In genomic region chr7:30219293-30220007, GRCm38 (mm10) we compare ENCODE assay signal across 9 mouse cellular contexts. TPM values are rescaled to one million over a fixed set of nuclear protein-coding genes. Genes with fewer than 3 reads are reported as not detected.
DNase-seq lines count a peak whose midpoint lies in the region; ATAC-seq and TF ChIP-seq lines count a peak whose summit lies in the region.
"Had no signal": no experiment of that assay in that cellular context is flagged by ENCODE, and none has a peak within 500 bp of the region (broad histone marks: within the 10 kb centered on the region; RNA-seq: fewer than 3 reads in every experiment).

No protein-coding gene starts in this region.

- H3K4me3 ChIP-seq in erythroblast, embryonic 14.5 days (replicated peaks): peak overlapping the region; percentile 58
- peak overlapping the region; percentile 35 for H3K4me3 ChIP-seq in forebrain, embryonic 14.5 days (ENCODE audit: low read depth, low read length)
- peak overlapping the region; percentile 43 for H3K4me3 ChIP-seq in hindbrain, postnatal 0 days (ENCODE audit: low read length)
- H3K4me3 ChIP-seq in midbrain, embryonic 16.5 days (ENCODE audit: low read depth, low read length): peak overlapping the region; percentile 44

- no peak for TF ChIP-seq CTCF in hindbrain, postnatal 0 days (IDR thresholded peaks at IDR 0.05; ENCODE audit: low read depth)

- peak overlapping the region; percentile 58 for H3K9ac ChIP-seq in forebrain, embryonic 14.5 days (ENCODE audit: low read length)
- peak overlapping the region; percentile 50 for H3K9ac ChIP-seq in hindbrain, postnatal 0 days (replicated peaks; ENCODE audit: low read length)
- peak overlapping the region; percentile 66 for H3K9ac ChIP-seq in midbrain, embryonic 16.5 days (ENCODE audit: low read depth, low read length)

- peak overlapping the region; percentile 80 for H3K4me2 ChIP-seq in forebrain, embryonic 14.5 days (ENCODE audit: low read length)
- peak overlapping the region; percentile 98 for H3K4me2 ChIP-seq in hindbrain, postnatal 0 days (ENCODE audit: low read depth, low read length)
- H3K4me2 ChIP-seq in midbrain, embryonic 16.5 days (ENCODE audit: low read length): peak overlapping the region; percentile 95

- peaks cover 9% of the 10 kb centered on the region for H3K36me3 ChIP-seq in erythroblast, embryonic 14.5 days (ENCODE audit: control insufficient read depth)
- H3K36me3 ChIP-seq in forebrain, embryonic 14.5 days (ENCODE audit: control insufficient read depth, insufficient read depth, low read length): peaks cover 15% of the 10 kb centered on the region
- peaks cover 9% of the 10 kb centered on the region for H3K36me3 ChIP-seq in hindbrain, postnatal 0 days (ENCODE audit: insufficient read depth, low read length)
- peaks cover 10% of the 10 kb centered on the region for H3K36me3 ChIP-seq in midbrain, embryonic 16.5 days (ENCODE audit: control insufficient read depth, insufficient read depth, low read length)

- 5% methylated on average over 16 of the region's 16 CpGs for WGBS in forebrain, embryonic 14.5 days
- WGBS in hindbrain, postnatal 0 days: 4% methylated on average over 16 of the region's 16 CpGs
- WGBS in midbrain, embryonic 16.5 days: 5% methylated on average over 16 of the region's 16 CpGs

- ATAC-seq in erythroblast, adult 5-6 weeks (replicated peaks; ENCODE audit: low FRiP score, poor library complexity, severe bottlenecking): no peak
- peak; percentile 35; the same call in 1 of the 2 replicates for ATAC-seq in forebrain, embryonic 14.5 days
- peak; percentile 59 for ATAC-seq in hindbrain, postnatal 0 days
- ATAC-seq in midbrain, embryonic 16.5 days: peak; percentile 69
- ATAC-seq: Patski had no signal

- H3K27me3 ChIP-seq in erythroblast, embryonic 14.5 days (ENCODE audit: control insufficient read depth): no peaks in the 10 kb centered on the region
- H3K27me3 ChIP-seq in forebrain, embryonic 14.5 days (replicated peaks; ENCODE audit: control insufficient read depth, insufficient read depth, low read length): no peaks in the 10 kb centered on the region
- H3K27me3 ChIP-seq in hindbrain, postnatal 0 days (ENCODE audit: insufficient read depth, low read length): no peaks in the 10 kb centered on the region
- no peaks in the 10 kb centered on the region for H3K27me3 ChIP-seq in midbrain, embryonic 16.5 days (ENCODE audit: control insufficient read depth, insufficient read depth, low read depth, low read length)
- H3K27me3 ChIP-seq: Patski had no signal

- H3K4me1 ChIP-seq in erythroblast, embryonic 14.5 days (ENCODE audit: control insufficient read depth): peaks cover 36% of the 10 kb centered on the region
- H3K4me1 ChIP-seq in forebrain, embryonic 14.5 days (ENCODE audit: control insufficient read depth, insufficient read depth, low read length): peaks cover 7% of the 10 kb centered on the region; the same call in 1 of the 2 replicates
- H3K4me1 ChIP-seq in hindbrain, postnatal 0 days (ENCODE audit: insufficient read depth, low read length): no peaks in the 10 kb centered on the region
- peaks cover 19% of the 10 kb centered on the region for H3K4me1 ChIP-seq in midbrain, embryonic 16.5 days (ENCODE audit: control insufficient read depth, insufficient read depth, low read length)

- H3K9me3 ChIP-seq in erythroblast, embryonic 14.5 days (ENCODE audit: control insufficient read depth, low read length): peaks cover 3% of the 10 kb centered on the region; the same call in 1 of the 2 replicates
- no peaks in the 10 kb centered on the region for H3K9me3 ChIP-seq in forebrain, embryonic 14.5 days (replicated peaks; ENCODE audit: control insufficient read depth, low read length)
- H3K9me3 ChIP-seq in hindbrain, postnatal 0 days (ENCODE audit: low read length): no peaks in the 10 kb centered on the region
- no peaks in the 10 kb centered on the region for H3K9me3 ChIP-seq in midbrain, embryonic 16.5 days (replicated peaks; ENCODE audit: control insufficient read depth, low read length, poor library complexity, severe bottlenecking)

- DNase-seq in ZHBTc4 (ENCODE audit: low read depth, low spot score) (peak; percentile 91), liver (peak; percentile 61)
- peak; percentile 80 for DNase-seq in forebrain, embryonic 14.5 days (ENCODE audit: low spot score)
- peak; percentile 83 for DNase-seq in hindbrain, postnatal 0 days (ENCODE audit: low spot score)
- DNase-seq in thymus, postnatal 25 days: peak; percentile 57

- H3K27ac ChIP-seq in forebrain, embryonic 14.5 days (ENCODE audit: low read depth, low read length): peak overlapping the region; percentile 27; the same call in 1 of the 2 replicates
- peak overlapping the region; percentile 49; the same call in 1 of the 2 replicates for H3K27ac ChIP-seq in hindbrain, postnatal 0 days
- H3K27ac ChIP-seq in midbrain, embryonic 16.5 days (ENCODE audit: low read length): peak overlapping the region; percentile 80

RNA-seq across cellular contexts. Expression of gene Polr2i, which starts 12.3 kb away (rescaled TPM):
- polyA plus RNA-seq in erythroblast, embryonic 14.5 days (2012): 9.4 and 10.9 TPM in 2 replicates
- total RNA-seq in erythroblast, adult 5-6 weeks (2015; ENCODE audit: low replicate concordance): 9.8 and 22.1 TPM in 2 replicates
- 11.0 and 12.6 TPM in 2 replicates for total RNA-seq in erythroblast, adult 5-6 weeks (2017; ENCODE audit: low replicate concordance)
- polyA plus RNA-seq in forebrain, embryonic 14.5 days (2014; fragmentation: Nextera tagmentation; extraction: Ambion mirVana): 191 and 256 TPM in 2 replicates
- total RNA-seq in hindbrain, postnatal 0 days (2014; rRNA removed): 65.9 and 98.4 TPM in 2 replicates
- 177 and 189 TPM in 2 replicates for polyA plus RNA-seq in hindbrain, postnatal 0 days (2015; fragmentation: Nextera tagmentation; extraction: Ambion mirVana)
- polyA plus RNA-seq in midbrain, embryonic 16.5 days (2015; fragmentation: Nextera tagmentation; extraction: Ambion mirVana): 158 and 166 TPM in 2 replicates

RNA-seq across cellular contexts. Expression of gene Tbcb, which starts 12.6 kb away (rescaled TPM):
- 2.6 and 4.1 TPM in 2 replicates for polyA plus RNA-seq in erythroblast, embryonic 14.5 days (2012)
- 36.4 and 38.6 TPM in 2 replicates for total RNA-seq in erythroblast, adult 5-6 weeks (2015; ENCODE audit: low replicate concordance)
- 6.3 and 11.7 TPM in 2 replicates for total RNA-seq in erythroblast, adult 5-6 weeks (2017; ENCODE audit: low replicate concordance)
- polyA plus RNA-seq in forebrain, embryonic 14.5 days (2014; fragmentation: Nextera tagmentation; extraction: Ambion mirVana): 376 and 384 TPM in 2 replicates
- 123 and 129 TPM in 2 replicates for total RNA-seq in hindbrain, postnatal 0 days (2014; rRNA removed)
- polyA plus RNA-seq in hindbrain, postnatal 0 days (2015; fragmentation: Nextera tagmentation; extraction: Ambion mirVana): 466 and 473 TPM in 2 replicates
- polyA plus RNA-seq in midbrain, embryonic 16.5 days (2015; fragmentation: Nextera tagmentation; extraction: Ambion mirVana): 436 and 442 TPM in 2 replicates

RNA-seq across cellular contexts. Expression of gene Ovol3, which starts 16.1 kb away (rescaled TPM):
- not detected in 2 replicates for polyA plus RNA-seq in erythroblast, embryonic 14.5 days (2012)
- total RNA-seq in erythroblast, adult 5-6 weeks (2015; ENCODE audit: low replicate concordance): not detected in 2 replicates
- not detected in 2 replicates for total RNA-seq in erythroblast, adult 5-6 weeks (2017; ENCODE audit: low replicate concordance)
- not detected in 2 replicates for polyA plus RNA-seq in forebrain, embryonic 14.5 days (2014; fragmentation: Nextera tagmentation; extraction: Ambion mirVana)
- not detected in 2 replicates for total RNA-seq in hindbrain, postnatal 0 days (2014; rRNA removed)
- polyA plus RNA-seq in hindbrain, postnatal 0 days (2015; fragmentation: Nextera tagmentation; extraction: Ambion mirVana): not detected in 2 replicates
- not detected in 2 replicates for polyA plus RNA-seq in midbrain, embryonic 16.5 days (2015; fragmentation: Nextera tagmentation; extraction: Ambion mirVana)
- polyA plus RNA-seq: Patski had no signal

RNA-seq across cellular contexts. Expression of gene Capns1, which starts 20.8 kb away (rescaled TPM):
- polyA plus RNA-seq in erythroblast, embryonic 14.5 days (2012): 17.1 and 21.2 TPM in 2 replicates
- total RNA-seq in erythroblast, adult 5-6 weeks (2015; ENCODE audit: low replicate concordance): 121 and 178 TPM in 2 replicates
- total RNA-seq in erythroblast, adult 5-6 weeks (2017; ENCODE audit: low replicate concordance): 60.6 and 91.3 TPM in 2 replicates
- polyA plus RNA-seq in forebrain, embryonic 14.5 days (2014; fragmentation: Nextera tagmentation; extraction: Ambion mirVana): 50.8 and 56.9 TPM in 2 replicates
- 289 and 322 TPM in 2 replicates for total RNA-seq in hindbrain, postnatal 0 days (2014; rRNA removed)
- 83.8 and 84.6 TPM in 2 replicates for polyA plus RNA-seq in hindbrain, postnatal 0 days (2015; fragmentation: Nextera tagmentation; extraction: Ambion mirVana)
- polyA plus RNA-seq in midbrain, embryonic 16.5 days (2015; fragmentation: Nextera tagmentation; extraction: Ambion mirVana): 64.8 and 65.3 TPM in 2 replicates

RNA-seq across cellular contexts. Expression of gene Cox7a1, which starts 35.5 kb away (rescaled TPM):
- 0.12 TPM in 1 of 2 replicates, not detected in the other for polyA plus RNA-seq in erythroblast, embryonic 14.5 days (2012)
- not detected in 2 replicates for total RNA-seq in erythroblast, adult 5-6 weeks (2015; ENCODE audit: low replicate concordance)
- not detected in 2 replicates for total RNA-seq in erythroblast, adult 5-6 weeks (2017; ENCODE audit: low replicate concordance)
- 4.8 and 5.5 TPM in 2 replicates for polyA plus RNA-seq in forebrain, embryonic 14.5 days (2014; fragmentation: Nextera tagmentation; extraction: Ambion mirVana)
- total RNA-seq in hindbrain, postnatal 0 days (2014; rRNA removed): not detected in 2 replicates
- polyA plus RNA-seq in hindbrain, postnatal 0 days (2015; fragmentation: Nextera tagmentation; extraction: Ambion mirVana): 8.1 and 9.7 TPM in 2 replicates
- 5.9 and 8.5 TPM in 2 replicates for polyA plus RNA-seq in midbrain, embryonic 16.5 days (2015; fragmentation: Nextera tagmentation; extraction: Ambion mirVana)

Comparison
In these comparisons a context has a peak if more than half of its experiments do, and no peak if none do; other contexts are left out.
1. H3K27ac ChIP-seq: peak in every context shown above with its lines; median percentile 80 in midbrain, embryonic 16.5 days; 49 in hindbrain, postnatal 0 days; 27 in forebrain, embryonic 14.5 days.
2. RNA of gene Polr2i, which starts 12.3 kb away (polyA plus RNA-seq): 191 to 256 TPM in forebrain, embryonic 14.5 days, 177 to 189 TPM in hindbrain, postnatal 0 days and 158 to 166 TPM in midbrain, embryonic 16.5 days; 9.4 to 10.9 TPM in erythroblast, embryonic 14.5 days; every median in the first group is over 10 times any median in the second.
3. RNA of gene Tbcb, which starts 12.6 kb away (polyA plus RNA-seq): 466 to 473 TPM in hindbrain, postnatal 0 days, 436 to 442 TPM in midbrain, embryonic 16.5 days and 376 to 384 TPM in forebrain, embryonic 14.5 days; 2.6 to 4.1 TPM in erythroblast, embryonic 14.5 days; every median in the first group is over 10 times any median in the second.
4. Peak in every context shown above with its lines, with median percentiles within 50 percentile points of each other: H3K4me3 ChIP-seq, DNase-seq, H3K4me2 ChIP-seq and H3K9ac ChIP-seq.